Mouse (Mus musculus) kidney, embryonic 14.5 days (tissue): ENCODE data around the gene Ugdh. TPM values are rescaled to one million over a fixed set of nuclear protein-coding genes. Genes with fewer than 3 reads are reported as not detected.

Experiments used
- ATAC-seq: fragments of 200-750 bp; cut with Nextera tagmentation; 2 replicates; pipeline ENCODE4 v1.8.0; 2017; ENCODE audit warnings: moderate number of reproducible peaks, mild to moderate bottlenecking, moderate TSS enrichment, moderate library complexity; ENCODE audit not compliant: low FRiP score, low TSS enrichment
- H3K27ac ChIP-seq: fragments of 300-500 bp; sonication (generic); 2 replicates; pipeline ENCODE4 v1.5.1; 2014; ENCODE audit warnings: low read depth, mild to moderate bottlenecking, low read length, moderate library complexity, mixed read lengths
- H3K27me3 ChIP-seq: fragments of 300-500 bp; sonication (generic); 2 replicates; pipeline ENCODE4 v1.6.1; 2014; ENCODE audit warnings: mild to moderate bottlenecking, low read length; ENCODE audit not compliant: control insufficient read depth, insufficient read depth
- H3K36me3 ChIP-seq: fragments of 300-500 bp; sonication (generic); 2 replicates; pipeline ENCODE4 v1.6.1; 2014; ENCODE audit warnings: low read length, mixed read lengths; ENCODE audit not compliant: control insufficient read depth, insufficient read depth
- H3K4me1 ChIP-seq: fragments of 300-500 bp; sonication (generic); 2 replicates; pipeline ENCODE4 v1.6.1; 2014; ENCODE audit warnings: low read length, mixed read lengths; ENCODE audit not compliant: control insufficient read depth, insufficient read depth
- H3K4me2 ChIP-seq: fragments of 300-500 bp; sonication (generic); replicated peaks from 2 replicates; pipeline ENCODE4 v1.6.1; 2014; ENCODE audit warnings: low read depth, mild to moderate bottlenecking, low read length
- H3K4me3 ChIP-seq: fragments of 300-500 bp; sonication (generic); 2 replicates; pipeline ENCODE4 v1.5.1; 2014; ENCODE audit warnings: mild to moderate bottlenecking, low read length
- H3K9ac ChIP-seq: fragments of 300-500 bp; sonication (generic); 2 replicates; pipeline ENCODE4 v1.6.1; 2014; ENCODE audit warnings: low read depth, mild to moderate bottlenecking, low read length, moderate library complexity
- H3K9me3 ChIP-seq: fragments of 300-500 bp; sonication (generic); 2 replicates; pipeline ENCODE4 v1.6.1; 2016; ENCODE audit warnings: low read length; ENCODE audit not compliant: control insufficient read depth
- WGBS: fragments of 180-500 bp; shearing (Covaris S2); extraction: QIAGEN DNeasy Blood & Tissue Kit; methylation state at CpG from one replicate; pipeline ENCODE4 v1.1.7; 2014; 5-methylcytosine and 5-hydroxymethylcytosine counted together
- polyA plus RNA-seq: library from polyadenylated mRNA; unstranded; fragments of >200 nt; fragmentation: Nextera tagmentation; extraction: Ambion mirVana; gene quantifications from 2 replicates; pipeline ENCODE4 v1.2.1, GENCODE M21; 2014

Ugdh gene
- polyA plus RNA-seq, 1 experiment from 2014 or later: 68.9 TPM

- Histone ChIP-seq H3K9ac (no peak overlapping the region), H3K4me3 (no peak overlapping the region), H3K27ac (no peak overlapping the region), H3K27me3 (no peaks in the 10 kb centered on the region), H3K36me3 (peaks cover 33% of the 10 kb centered on the region), H3K4me2 (no peak overlapping the region), H3K9me3 (no peaks in the 10 kb centered on the region), H3K4me1 (peaks cover 8% of the 10 kb centered on the region; the same call in 1 of the 2 replicates)
- 86% methylated on average over 6 of the region's 6 CpGs for WGBS
- no peak for ATAC-seq
These were observed 48.5 kb downstream of the Ugdh start for GRCm38 (mm10) chr5:65387008-65387867.

GRCm38 (mm10) chr5:65385704-65386103, 50.0 kb downstream of the Ugdh start:
- H3K27me3 ChIP-seq: no peaks in the 10 kb centered on the region
- H3K36me3 ChIP-seq: peaks cover 33% of the 10 kb centered on the region
- no peaks in the 10 kb centered on the region for H3K9me3 ChIP-seq
- H3K9ac ChIP-seq: no peak overlapping the region
- WGBS: 75% methylated on average over 2 of the region's 2 CpGs
- peaks cover 8% of the 10 kb centered on the region; the same call in 1 of the 2 replicates for H3K4me1 ChIP-seq
- no peak overlapping the region for H3K4me2 ChIP-seq
- H3K4me3 ChIP-seq: no peak overlapping the region
- no peak for ATAC-seq
- H3K27ac ChIP-seq: no peak overlapping the region

GRCm38 (mm10) chr5:65374746-65375145, 61.0 kb downstream of the Ugdh start:
- H3K9me3 ChIP-seq: no peaks in the 10 kb centered on the region
- H3K4me3 ChIP-seq: no peak overlapping the region
- ATAC-seq: no peak
- no peaks in the 10 kb centered on the region for H3K4me1 ChIP-seq
- H3K36me3 ChIP-seq: no peaks in the 10 kb centered on the region
- 79% methylated on average over 7 of the region's 7 CpGs for WGBS
- H3K4me2 ChIP-seq: no peak overlapping the region
- H3K9ac ChIP-seq: no peak overlapping the region
- no peaks in the 10 kb centered on the region for H3K27me3 ChIP-seq
- no peak overlapping the region for H3K27ac ChIP-seq

- no peak overlapping the region for H3K4me3 ChIP-seq
- WGBS: 90% methylated on average over 7 of the region's 7 CpGs
- ATAC-seq: no peak
- no peaks in the 10 kb centered on the region for H3K9me3 ChIP-seq
- no peak overlapping the region for H3K9ac ChIP-seq
- no peak overlapping the region for H3K27ac ChIP-seq
- H3K4me1 ChIP-seq: no peaks in the 10 kb centered on the region
- no peak overlapping the region for H3K4me2 ChIP-seq
- no peaks in the 10 kb centered on the region for H3K27me3 ChIP-seq
- H3K36me3 ChIP-seq: no peaks in the 10 kb centered on the region
These were observed 64.2 kb downstream of the Ugdh start for GRCm38 (mm10) chr5:65371551-65371950.

- no peaks in the 10 kb centered on the region for H3K27me3 ChIP-seq
- no peaks in the 10 kb centered on the region for H3K36me3 ChIP-seq
- no peak overlapping the region for H3K4me2 ChIP-seq
- WGBS: 90% methylated on average over 11 of the region's 11 CpGs
- no peak for ATAC-seq
- no peak overlapping the region for H3K27ac ChIP-seq
- H3K4me1 ChIP-seq: no peaks in the 10 kb centered on the region
- no peak overlapping the region for H3K4me3 ChIP-seq
- no peaks in the 10 kb centered on the region for H3K9me3 ChIP-seq
- H3K9ac ChIP-seq: no peak overlapping the region
These were observed 67.9 kb downstream of the Ugdh start for GRCm38 (mm10) chr5:65367837-65368236.

Other genes with a start within 250 kb of the Ugdh start
- 8.7 and 15.8 TPM in 2 replicates for gene Wdr19, start 236.3 kb downstream of the Ugdh start, polyA plus RNA-seq
- 94.5 and 100 TPM in 2 replicates for gene Rfc1, start 100.3 kb downstream of the Ugdh start, polyA plus RNA-seq
- not detected in 2 replicates for gene Klb, start 87.6 kb downstream of the Ugdh start, polyA plus RNA-seq
- 1,219 and 1,442 TPM in 2 replicates for gene Rpl9, start 44.5 kb downstream of the Ugdh start, polyA plus RNA-seq
- gene Lias, start 44.5 kb downstream of the Ugdh start, polyA plus RNA-seq: 66.5 and 68.3 TPM in 2 replicates
- not detected in 2 replicates for gene Gm43552, start 56.9 kb upstream of the Ugdh start, polyA plus RNA-seq
- gene Smim14, start 101.2 kb upstream of the Ugdh start, polyA plus RNA-seq: 83.9 and 91.6 TPM in 2 replicates
- 154 and 186 TPM in 2 replicates for gene Ube2k, start 101.3 kb upstream of the Ugdh start, polyA plus RNA-seq